Mouse (Mus musculus) left cerebral cortex, postnatal 4 days (tissue): Measurements from ENCODE around the gene Ankrd63. TPM values are rescaled to one million over a fixed set of nuclear protein-coding genes. Genes with fewer than 3 reads are reported as not detected.

Experiments used
- DNase-seq: peaks from one replicate; pipeline ENCODE4 v3.0.0-alpha.2; 2022
- intact Hi-C: fragments of 180-260 bp; cut with DNase I; formaldehyde crosslinking; loops from one replicate; pipeline ENCODE4 v1.15.1; 2025
- total RNA-seq, 2 experiments: library from RNA; stranded (reverse); gene quantifications; 2 replicates each; pipeline ENCODE4 v1.2.3; 2021

Ankrd63 gene
- total RNA-seq, 2 experiments from 2014 or later: 2.2 to 2.5 TPM

GRCm38 (mm10) chr2:118728337-118728736, 24.6 kb upstream of the Ankrd63 start, which contains the start of gene Plcb2:
Gene Plcb2, minus strand, starts transcription at chr2:118728438.
- intact Hi-C loops: no loop called here
- no peak for DNase-seq

- intact Hi-C loops: no loop called here
These were observed 24.1 kb upstream of the Ankrd63 start for GRCm38 (mm10) chr2:118727911-118728310.

DNA sequence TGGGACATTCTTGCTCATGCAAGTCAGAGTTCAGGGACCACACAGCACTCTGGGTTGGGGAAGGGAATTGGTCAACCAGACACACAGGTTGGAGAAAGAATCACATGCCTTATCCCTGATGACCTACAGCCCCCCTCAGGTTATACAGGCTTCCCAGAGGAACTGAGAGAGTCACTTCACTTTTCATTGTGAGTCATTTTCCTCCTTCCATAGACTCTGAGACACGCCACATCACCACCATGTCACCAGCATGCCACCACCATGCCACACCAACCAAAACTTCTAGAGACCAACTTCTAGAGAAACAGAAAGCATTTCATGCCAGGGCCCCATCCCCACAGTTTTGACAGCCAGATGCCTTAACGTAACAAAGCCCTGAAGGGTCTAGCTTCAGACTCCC, 23.1 kb upstream of the Ankrd63 start:
- intact Hi-C loops: no loop called here
- no peak for DNase-seq

More at GRCm38 (mm10) chr2:118727911-118728310, 24.1 kb upstream of the Ankrd63 start:
- DNase-seq: no peak

DNA sequence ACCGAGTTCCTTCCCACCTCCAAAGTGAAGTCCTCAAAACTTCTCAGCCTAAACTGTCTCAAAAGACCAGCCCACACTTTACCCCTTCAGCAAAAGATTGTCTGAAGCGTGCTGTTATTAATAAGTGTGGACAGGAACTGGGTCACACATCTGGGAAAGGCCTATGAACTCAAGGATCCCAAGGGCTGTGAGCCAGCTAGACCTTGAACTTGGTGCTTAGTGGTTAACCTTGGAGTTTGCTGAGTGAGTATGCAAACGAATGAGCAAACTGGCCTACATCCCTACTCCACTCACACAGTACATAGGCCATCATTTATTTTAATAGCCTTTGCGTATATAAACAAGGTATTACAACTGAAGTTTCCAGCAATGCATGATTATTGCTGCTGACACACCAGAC, 21.7 kb upstream of the Ankrd63 start:
- intact Hi-C loops: no loop called here
- DNase-seq: no peak

- intact Hi-C loops: no loop called here
- no peak for DNase-seq
These were observed 20.1 kb upstream of the Ankrd63 start for GRCm38 (mm10) chr2:118723693-118724486.

DNA sequence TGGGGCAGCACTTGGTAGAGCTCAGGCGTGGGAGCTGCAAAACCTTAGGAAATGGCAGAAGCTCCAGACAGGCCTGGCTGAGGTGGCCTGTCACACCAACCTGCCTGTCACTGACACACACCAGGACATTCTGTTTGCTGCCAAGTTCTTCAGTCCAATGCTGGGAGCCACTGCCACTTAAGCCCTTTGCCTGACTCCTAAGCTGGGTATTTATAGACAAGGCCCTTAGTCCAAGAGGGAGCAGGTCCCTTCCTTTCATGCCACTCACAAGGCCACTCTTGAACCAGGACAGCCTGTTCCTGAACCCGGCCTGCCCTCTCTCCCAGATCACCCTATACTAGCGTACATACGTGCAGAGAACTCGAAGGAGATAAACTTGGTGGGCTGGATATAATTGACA, 12.9 kb upstream of the Ankrd63 start:
- no peak for DNase-seq
- intact Hi-C loops: no loop called here

DNA sequence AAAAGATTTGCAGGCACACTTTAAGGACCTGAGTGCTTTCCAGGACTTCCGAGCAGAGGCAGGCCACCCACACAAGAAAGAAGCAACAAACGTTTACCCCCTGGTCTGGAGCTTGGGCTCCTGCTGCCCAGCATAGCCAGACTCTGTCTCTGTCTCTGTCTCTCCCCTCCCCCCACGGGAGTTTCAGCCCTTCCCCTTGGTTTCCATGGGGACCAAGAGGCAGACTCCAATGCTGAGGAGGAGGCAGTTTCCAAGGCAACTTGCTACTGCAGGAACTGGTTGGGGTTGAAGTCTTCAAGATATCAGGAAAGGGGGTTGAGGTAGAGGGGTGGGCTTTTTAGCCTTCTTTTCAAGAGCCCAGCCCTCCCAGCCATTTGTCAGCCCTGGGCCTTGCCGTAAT, 10.5 kb upstream of the Ankrd63 start:
- no peak for DNase-seq
- intact Hi-C loops: no loop called here

DNA sequence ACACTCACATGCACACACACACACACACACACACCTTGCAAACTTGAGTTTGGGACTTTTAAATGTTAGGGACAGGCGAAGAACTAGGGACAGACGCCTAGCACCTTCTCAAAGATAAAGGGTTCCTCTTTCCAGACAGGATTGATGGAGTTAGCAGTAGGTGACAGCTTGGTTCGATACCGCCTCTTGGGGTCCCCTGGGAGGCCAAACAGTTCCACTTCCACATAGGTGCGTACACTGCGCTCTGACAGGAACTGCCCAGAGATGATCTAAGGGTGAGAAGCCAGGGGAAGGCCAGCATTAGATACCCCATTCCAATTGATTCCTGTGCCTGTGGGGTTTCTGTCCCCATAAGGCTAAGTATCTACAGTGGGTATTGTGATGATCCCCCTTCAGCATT, 9.9 kb upstream of the Ankrd63 start:
- no peak for DNase-seq
- intact Hi-C loops: no loop called here

GRCm38 (mm10) chr2:118711038-118711494, 7.3 kb upstream of the Ankrd63 start:
- DNase-seq: peak; percentile 51
- intact Hi-C loops: no loop called here

DNA sequence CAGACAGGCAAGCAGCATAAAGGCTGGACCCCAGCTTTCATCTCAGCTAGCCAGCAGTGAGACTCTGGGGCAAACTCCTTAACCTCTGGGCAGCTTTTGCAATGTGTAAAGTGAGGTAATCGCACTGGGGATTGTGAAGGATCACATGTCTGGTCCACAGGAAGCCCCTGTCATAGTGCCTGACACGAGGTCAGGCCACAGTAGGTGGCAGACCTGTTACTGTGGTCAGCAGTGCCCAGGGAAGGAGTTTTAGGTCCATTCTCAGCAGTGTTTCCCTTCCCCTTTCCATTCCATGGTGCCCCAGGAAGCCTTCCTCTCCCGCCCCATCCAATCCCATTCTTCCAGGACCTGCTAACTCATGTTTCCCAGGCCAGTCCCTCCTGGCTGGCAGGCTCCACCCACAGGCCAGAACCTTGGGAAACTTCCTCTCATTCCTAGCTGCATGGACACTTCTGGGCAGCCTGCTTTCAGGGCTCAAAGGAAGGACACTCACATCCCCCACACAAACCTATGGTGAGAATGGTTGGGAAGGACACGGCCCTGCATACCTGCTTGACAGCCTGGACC, 6.0 kb upstream of the Ankrd63 start:
- DNase-seq: no peak
- intact Hi-C loops: no loop called here

DNA sequence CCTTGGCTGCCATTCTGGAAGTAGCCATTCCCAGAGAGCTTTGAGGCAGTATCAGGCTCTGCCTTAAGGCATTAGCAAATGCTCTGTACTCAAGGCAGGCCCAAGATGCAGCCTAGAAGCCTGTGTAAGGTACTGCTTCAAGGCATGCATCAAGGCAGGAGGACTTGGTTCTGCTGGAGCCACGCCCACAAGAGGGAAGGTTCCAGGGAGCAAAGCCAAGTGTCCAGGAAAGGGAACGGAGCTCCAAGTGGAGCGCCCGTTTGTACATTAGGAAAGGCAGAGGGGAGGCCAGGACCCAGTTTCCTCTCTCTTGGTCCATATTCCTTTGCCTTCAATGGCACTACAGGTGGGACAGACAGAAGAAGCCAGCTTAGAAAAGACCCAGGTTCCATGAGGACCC, 4.7 kb upstream of the Ankrd63 start:
- no peak for DNase-seq
- intact Hi-C loops: no loop called here

DNA sequence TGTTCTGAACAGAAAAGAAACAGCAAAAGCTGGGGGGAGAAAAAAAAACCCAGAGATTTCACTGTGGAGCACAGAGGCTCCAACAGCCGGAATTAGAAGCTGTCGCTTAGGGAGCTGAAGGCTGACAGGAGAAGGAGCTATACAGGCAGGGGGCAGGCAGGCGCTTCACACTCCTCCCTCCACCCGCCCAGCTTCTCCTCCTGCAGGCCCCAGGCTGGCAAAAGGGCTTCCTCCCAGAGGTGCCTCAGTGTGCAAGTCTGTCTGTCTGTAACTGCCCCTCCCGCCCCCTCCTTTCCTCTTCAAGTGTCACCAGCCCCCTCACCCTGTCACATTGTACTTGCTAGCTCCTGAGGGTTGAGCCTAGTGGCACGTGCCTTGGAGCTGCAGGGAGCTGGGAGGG, 2.7 kb upstream of the Ankrd63 start:
- intact Hi-C loops: no loop called here
- no peak for DNase-seq

DNA sequence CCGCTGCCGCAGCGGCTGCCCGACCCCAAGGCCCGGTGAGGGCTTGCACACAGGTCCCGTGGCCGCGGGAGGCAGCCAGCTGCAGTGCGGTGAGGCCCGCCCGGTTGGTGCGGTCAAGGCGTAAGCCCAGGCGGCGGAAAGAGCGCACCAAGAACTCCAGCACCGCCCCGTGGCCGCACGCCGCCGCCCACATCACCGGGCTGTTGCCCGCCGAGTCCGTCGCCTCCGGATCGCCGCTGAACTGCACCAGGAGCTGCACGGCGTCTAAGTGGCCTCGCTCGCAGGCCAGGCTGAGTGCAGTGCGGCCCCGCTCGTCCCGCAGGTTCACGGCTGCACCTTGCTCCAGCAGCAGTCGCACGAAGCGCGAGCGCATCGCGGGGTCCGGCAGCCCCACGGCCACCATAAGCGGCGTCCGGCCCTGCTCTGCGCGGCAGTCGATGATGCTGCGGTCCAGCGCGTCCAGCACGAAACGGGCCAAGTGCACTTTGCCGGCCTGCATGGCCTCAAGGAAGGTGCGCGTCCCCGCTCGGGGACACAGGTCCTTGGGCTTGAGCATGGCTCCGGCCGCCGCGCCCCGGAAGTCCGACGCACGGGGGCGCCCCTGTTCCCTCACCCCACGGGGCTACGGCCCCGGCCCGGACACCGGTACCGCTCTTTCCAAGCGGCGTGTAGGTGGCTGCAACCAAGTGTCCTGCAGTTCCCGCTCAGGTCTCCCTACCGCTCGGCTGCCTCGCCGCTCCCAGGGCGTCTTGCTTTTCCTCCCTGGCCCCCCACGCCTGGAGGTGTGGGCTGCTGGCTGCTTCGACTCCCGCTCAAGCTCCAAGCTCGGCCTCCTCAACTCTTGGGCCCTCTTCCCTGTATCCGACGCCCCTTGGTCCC, 641 bp downstream of the Ankrd63 start:
- intact Hi-C loops: loop anchor here (5.0 kb wide), 1 partner anchor 44 kb away; the partner anchor contains the start of gene Inafm2
- DNase-seq: no peak

DNA sequence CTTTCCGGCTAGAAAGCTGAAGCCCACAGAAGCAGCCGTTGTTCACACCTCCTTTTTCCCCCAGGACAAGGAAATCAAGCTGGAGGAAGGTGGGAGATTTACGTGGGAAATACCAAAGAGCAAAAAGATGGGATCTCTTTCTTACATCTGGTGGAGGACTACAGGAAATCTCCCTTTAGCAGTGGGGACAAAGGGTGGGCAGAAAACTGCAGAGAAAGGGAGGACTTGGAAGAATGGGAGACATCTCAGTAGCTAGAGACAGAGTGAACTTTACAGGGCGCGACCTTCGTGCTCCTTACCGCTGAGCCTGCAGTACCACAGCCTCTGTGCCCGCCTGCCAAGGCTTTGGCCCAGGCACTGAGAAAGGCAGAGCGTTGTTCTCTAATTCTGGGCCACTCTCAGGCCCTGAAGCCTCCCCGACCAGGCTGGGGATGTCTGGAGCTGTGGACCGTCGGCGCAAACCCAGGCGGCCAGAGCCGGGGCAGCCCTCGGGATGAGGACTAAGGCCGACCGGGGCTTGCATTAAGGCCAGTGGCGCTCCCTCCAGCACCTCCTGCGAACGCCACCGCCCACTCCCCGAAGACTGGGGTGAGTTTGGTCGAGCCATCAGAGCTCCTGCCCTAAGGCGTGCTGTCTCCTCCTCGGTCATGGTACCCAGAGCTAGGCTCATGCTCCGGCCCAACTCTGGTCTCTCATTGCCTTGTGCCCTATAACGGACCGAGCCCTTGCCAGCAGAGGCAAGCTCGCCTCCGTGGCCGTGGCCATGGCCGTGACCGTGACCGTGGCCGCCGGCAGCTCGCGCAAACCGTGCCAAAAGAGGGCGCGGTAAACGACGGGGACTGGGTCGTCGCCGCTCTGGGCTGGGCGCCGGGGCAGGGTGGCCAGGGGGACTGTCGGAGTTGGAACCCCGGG, 1.5 kb downstream of the Ankrd63 start:
- no peak for DNase-seq
- intact Hi-C loops: loop anchor here (5.0 kb wide), 1 partner anchor 45 kb away; the partner anchor contains the start of gene Inafm2

DNA sequence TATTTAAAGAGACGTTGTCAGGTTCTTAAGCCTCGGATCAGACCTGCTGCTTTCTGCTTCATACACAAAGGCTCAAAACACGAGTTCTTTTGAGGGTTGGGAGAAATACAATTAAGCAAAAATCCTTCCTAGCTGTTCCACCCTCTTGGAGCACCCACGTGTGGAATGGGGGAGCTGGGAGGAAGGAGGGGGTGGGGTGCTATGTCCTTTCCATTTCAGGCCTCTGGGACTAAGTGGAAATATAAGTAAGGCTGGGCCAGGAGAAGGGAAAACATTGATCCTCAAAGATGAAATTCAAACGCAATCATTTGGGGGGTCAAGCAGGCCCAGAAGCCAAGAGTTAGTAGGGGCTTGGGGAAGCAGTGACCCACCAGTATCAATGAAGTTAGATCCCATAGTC, 2.6 kb downstream of the Ankrd63 start:
- intact Hi-C loops: loop anchor here (5.0 kb wide), 1 partner anchor 46 kb away; the partner anchor contains the start of gene Inafm2
- no peak for DNase-seq

- intact Hi-C loops: loop anchor here (5.0 kb wide), 1 partner anchor 47 kb away; the partner anchor contains the start of gene Inafm2
- peak; percentile 78 for DNase-seq
These were observed 3.3 kb downstream of the Ankrd63 start for GRCm38 (mm10) chr2:118700179-118701062.

GRCm38 (mm10) chr2:118697955-118698354, 5.8 kb downstream of the Ankrd63 start:
- intact Hi-C loops: loop anchor here (5.0 kb wide), 1 partner anchor 61 kb away; no protein-coding TSS in a partner anchor
- DNase-seq: no peak

DNA sequence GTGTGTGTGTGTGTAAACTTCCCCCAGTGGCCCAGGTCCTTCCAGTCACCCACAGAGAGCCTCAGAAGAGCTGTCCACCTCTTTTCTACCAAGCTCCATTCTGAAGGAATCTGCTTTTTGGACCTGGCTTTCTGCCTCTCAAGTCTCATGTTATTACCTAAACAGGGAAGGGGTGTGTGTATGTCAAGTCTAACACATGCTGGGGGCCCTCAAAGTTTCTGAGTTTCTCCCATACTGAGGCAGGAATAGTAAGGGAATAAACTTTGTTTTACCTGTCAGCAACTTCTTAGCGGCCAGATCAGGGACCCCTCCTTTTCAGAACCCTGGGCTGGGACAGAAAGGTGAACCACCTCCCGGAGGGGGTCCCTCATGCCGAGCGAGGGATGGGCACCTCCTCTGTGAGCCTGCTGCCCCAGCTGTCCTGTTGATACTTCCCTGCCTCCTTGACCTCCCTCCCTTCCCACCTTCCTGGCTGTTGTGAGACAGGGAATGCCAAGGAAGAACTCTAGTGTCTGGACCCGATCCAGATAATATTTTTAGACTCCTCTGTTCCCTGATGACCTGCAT, 6.4 kb downstream of the Ankrd63 start:
- intact Hi-C loops: loop anchor here (5.0 kb wide), 1 partner anchor 60 kb away; no protein-coding TSS in a partner anchor
- DNase-seq: no peak
